Mouse (Mus musculus) limb, embryonic 11.5 days (tissue): Measurements from ENCODE around the gene Zfp961. TPM values are rescaled to one million over a fixed set of nuclear protein-coding genes. Genes with fewer than 3 reads are reported as not detected.
A peak's percentile ranks its signal among the peaks of the same experiment; 100 is the strongest.
"Not testable (repeated sequence)": the region's sequence is repeated elsewhere in the genome, so short reads cannot be mapped to it uniquely, and the experiment has no call there.

ENCODE experiments used
- ATAC-seq: fragments of 200-750 bp; cut with Nextera tagmentation; 2 replicates; pipeline ENCODE4 v1.8.0; 2017; ENCODE audit warnings: low read depth; ENCODE audit not compliant: insufficient number of reproducible peaks, low FRiP score, low TSS enrichment
- DNase-seq: peaks from one replicate; pipeline ENCODE4 v3.0.0-alpha.2; 2015; ENCODE audit warnings: low spot score
- H3K27ac ChIP-seq: fragments of 300-500 bp; sonication (generic); replicated peaks from 2 replicates; pipeline ENCODE4 v1.5.1; 2014; ENCODE audit warnings: low read depth, mild to moderate bottlenecking, low read length
- H3K27me3 ChIP-seq: fragments of 300-500 bp; sonication (generic); 2 replicates; pipeline ENCODE4 v1.6.1; 2014; ENCODE audit warnings: mild to moderate bottlenecking, low read length, mixed read lengths; ENCODE audit not compliant: control insufficient read depth, insufficient read depth
- H3K36me3 ChIP-seq: fragments of 300-500 bp; sonication (generic); 2 replicates; pipeline ENCODE4 v1.6.1; 2014; ENCODE audit warnings: mild to moderate bottlenecking, low read length, moderate library complexity, mixed read lengths; ENCODE audit not compliant: control insufficient read depth, insufficient read depth
- H3K4me1 ChIP-seq: fragments of 300-500 bp; sonication (generic); 2 replicates; pipeline ENCODE4 v1.6.1; 2014; ENCODE audit warnings: low read length, mixed read lengths; ENCODE audit not compliant: control insufficient read depth, insufficient read depth
- H3K4me2 ChIP-seq: fragments of 300-500 bp; sonication (generic); 2 replicates; pipeline ENCODE4 v1.6.1; 2014; ENCODE audit warnings: low read depth, mild to moderate bottlenecking, moderate library complexity; ENCODE audit not compliant: severe bottlenecking
- H3K4me3 ChIP-seq: fragments of 300-500 bp; sonication (generic); 2 replicates; pipeline ENCODE4 v1.5.1; 2014; ENCODE audit warnings: low read depth, low read length
- H3K9ac ChIP-seq: fragments of 300-500 bp; sonication (generic); 2 replicates; pipeline ENCODE4 v1.6.1; 2014; ENCODE audit warnings: mild to moderate bottlenecking, low read length
- H3K9me3 ChIP-seq: fragments of 300-500 bp; sonication (generic); 2 replicates; pipeline ENCODE4 v1.6.1; 2016; ENCODE audit warnings: low read length; ENCODE audit not compliant: control insufficient read depth
- WGBS: fragments of 180-500 bp; shearing (Covaris S2); extraction: QIAGEN DNeasy Blood & Tissue Kit; methylation state at CpG from one replicate; pipeline ENCODE4 v1.1.7; 2014; 5-methylcytosine and 5-hydroxymethylcytosine counted together
- polyA plus RNA-seq: library from polyadenylated mRNA; unstranded; fragments of >200 nt; fragmentation: Nextera tagmentation; extraction: Ambion mirVana; gene quantifications from 2 replicates; pipeline ENCODE4 v1.2.1, GENCODE M21; 2014

Gene Zfp961
- polyA plus RNA-seq, 1 experiment from 2014 or later = 30.9 TPM

- no peaks in the 10 kb centered on the region; the same call in 1 of the 2 replicates for H3K36me3 ChIP-seq
- H3K4me3 ChIP-seq = no peak overlapping the region
- DNase-seq = peak; percentile 18
- H3K9ac ChIP-seq = no peak overlapping the region
- H3K27ac ChIP-seq = no peak overlapping the region
- H3K9me3 ChIP-seq = no peaks in the 10 kb centered on the region; the same call in 1 of the 2 replicates
- H3K4me1 ChIP-seq = no peaks in the 10 kb centered on the region
- no peak for ATAC-seq
- WGBS = 97% methylated on average over 1 of the region's 1 CpGs
- H3K27me3 ChIP-seq = no peaks in the 10 kb centered on the region
- H3K4me2 ChIP-seq = no peak overlapping the region
Observed at GRCm38 (mm10) chr8:71952489-71952888, 1.7 kb downstream of the Zfp961 start.

GRCm38 (mm10) chr8:71952961-71953700 is 2.3 kb downstream of the Zfp961 start:
- not testable (repeated sequence) for H3K4me1 ChIP-seq, H3K36me3 ChIP-seq, H3K27ac ChIP-seq, H3K9ac ChIP-seq, H3K4me3 ChIP-seq, DNase-seq, ATAC-seq, H3K27me3 ChIP-seq, H3K4me2 ChIP-seq, H3K9me3 ChIP-seq
- 95% methylated on average over 16 of the region's 16 CpGs for WGBS

GRCm38 (mm10) chr8:71954666-71955065 is 3.8 kb downstream of the Zfp961 start:
- H3K27ac ChIP-seq = no peak overlapping the region
- no peaks in the 10 kb centered on the region for H3K4me1 ChIP-seq
- no peaks in the 10 kb centered on the region; the same call in 1 of the 2 replicates for H3K9me3 ChIP-seq
- no peak for ATAC-seq
- H3K4me3 ChIP-seq = no peak overlapping the region
- DNase-seq = no peak
- no peak overlapping the region for H3K9ac ChIP-seq
- H3K4me2 ChIP-seq = no peak overlapping the region
- 92% methylated on average over 9 of the region's 9 CpGs for WGBS
- no peaks in the 10 kb centered on the region for H3K27me3 ChIP-seq
- H3K36me3 ChIP-seq = no peaks in the 10 kb centered on the region; the same call in 1 of the 2 replicates

GRCm38 (mm10) chr8:71960483-71960882 is 9.6 kb downstream of the Zfp961 start:
- ATAC-seq (no peak), DNase-seq (no peak)
- peaks cover 3% of the 10 kb centered on the region; the same call in 1 of the 2 replicates for H3K36me3 ChIP-seq
- H3K4me3 ChIP-seq = no peak overlapping the region
- no peaks in the 10 kb centered on the region for H3K4me1 ChIP-seq
- no peaks in the 10 kb centered on the region for H3K9me3 ChIP-seq
- H3K27me3 ChIP-seq = no peaks in the 10 kb centered on the region
- no peak overlapping the region for H3K27ac ChIP-seq
- no peak overlapping the region for H3K4me2 ChIP-seq
- H3K9ac ChIP-seq = no peak overlapping the region

- Histone ChIP-seq H3K4me3 (no peak overlapping the region), H3K27ac (no peak overlapping the region), H3K36me3 (peaks cover 13% of the 10 kb centered on the region), H3K9me3 (no peaks in the 10 kb centered on the region), H3K27me3 (no peaks in the 10 kb centered on the region), H3K4me2 (no peak overlapping the region), H3K9ac (no peak overlapping the region), H3K4me1 (no peaks in the 10 kb centered on the region)
- 88% methylated on average over 5 of the region's 5 CpGs for WGBS
- DNase-seq (no peak), ATAC-seq (no peak)
Observed at GRCm38 (mm10) chr8:71961796-71962195, 11.0 kb downstream of the Zfp961 start.

GRCm38 (mm10) chr8:71964051-71964450 is 13.2 kb downstream of the Zfp961 start:
- H3K4me1 ChIP-seq = no peaks in the 10 kb centered on the region
- no peaks in the 10 kb centered on the region for H3K27me3 ChIP-seq
- H3K9me3 ChIP-seq = no peaks in the 10 kb centered on the region
- H3K9ac ChIP-seq = no peak overlapping the region
- H3K27ac ChIP-seq = no peak overlapping the region
- no peak overlapping the region for H3K4me3 ChIP-seq
- DNase-seq (no peak), ATAC-seq (no peak)
- H3K36me3 ChIP-seq = peaks cover 25% of the 10 kb centered on the region
- no peak overlapping the region for H3K4me2 ChIP-seq
- 85% methylated on average over 3 of the region's 3 CpGs for WGBS

- peaks cover 25% of the 10 kb centered on the region for H3K36me3 ChIP-seq
- H3K9ac ChIP-seq = no peak overlapping the region
- H3K4me3 ChIP-seq = no peak overlapping the region
- DNase-seq = no peak
- H3K9me3 ChIP-seq = no peaks in the 10 kb centered on the region
- H3K4me2 ChIP-seq = no peak overlapping the region
- H3K27ac ChIP-seq = no peak overlapping the region
- no peaks in the 10 kb centered on the region for H3K27me3 ChIP-seq
- 90% methylated on average over 2 of the region's 2 CpGs for WGBS
- H3K4me1 ChIP-seq = no peaks in the 10 kb centered on the region
- ATAC-seq = no peak
Observed at GRCm38 (mm10) chr8:71965166-71965565, 14.3 kb downstream of the Zfp961 start.

GRCm38 (mm10) chr8:71966411-71966810 is 15.6 kb downstream of the Zfp961 start:
- no peaks in the 10 kb centered on the region for H3K9me3 ChIP-seq
- H3K9ac ChIP-seq = no peak overlapping the region
- no peaks in the 10 kb centered on the region for H3K27me3 ChIP-seq
- no peak overlapping the region for H3K27ac ChIP-seq
- no peak overlapping the region for H3K4me3 ChIP-seq
- H3K36me3 ChIP-seq = peaks cover 25% of the 10 kb centered on the region
- H3K4me2 ChIP-seq = no peak overlapping the region
- no peak for DNase-seq
- H3K4me1 ChIP-seq = no peaks in the 10 kb centered on the region
- ATAC-seq = no peak

GRCm38 (mm10) chr8:71967261-71967660 is 16.4 kb downstream of the Zfp961 start:
- Histone ChIP-seq H3K9ac (no peak overlapping the region), H3K4me3 (no peak overlapping the region), H3K4me1 (no peaks in the 10 kb centered on the region), H3K9me3 (no peaks in the 10 kb centered on the region), H3K36me3 (peaks cover 25% of the 10 kb centered on the region), H3K27ac (no peak overlapping the region), H3K27me3 (no peaks in the 10 kb centered on the region), H3K4me2 (no peak overlapping the region)
- DNase-seq = no peak
- WGBS = 96% methylated on average over 5 of the region's 5 CpGs
- no peak for ATAC-seq
